Mouse (Mus musculus) CD4-positive, CD25-positive, alpha-beta regulatory T cell, adult 4 months (primary cell): ENCODE results near the gene Kctd7. TPM values are rescaled to one million over a fixed set of nuclear protein-coding genes. Genes with fewer than 3 reads are reported as not detected.
A peak's percentile ranks its signal among the peaks of the same experiment; 100 is the strongest.

Experiments
- ATAC-seq: one replicate; pipeline ENCODE4 v1.8.0; 2017
- polyA plus RNA-seq, 2 experiments: library from polyadenylated mRNA; unstranded; fragments of 100-300 nt; shearing (Covaris generic); gene quantifications; one replicate each; pipeline ENCODE4 v1.2.1; 2017

The Kctd7 gene
- polyA plus RNA-seq, result 1 to 10 TPM; 2.2 to 2.8 TPM

GRCm38 (mm10) chr5:130144334-130145312 is at the start of gene Kctd7:
TSS of gene Kctd7 (plus strand) at chr5:130144861.
- peak; percentile 89 for ATAC-seq

GRCm38 (mm10) chr5:130096754-130097153 is 47.9 kb upstream of the Kctd7 start:
- ATAC-seq, result no peak

GRCm38 (mm10) chr5:130097837-130098236 is 46.8 kb upstream of the Kctd7 start:
- no peak for ATAC-seq

- no peak for ATAC-seq
Observed at GRCm38 (mm10) chr5:130101724-130102123, 42.9 kb upstream of the Kctd7 start.

GRCm38 (mm10) chr5:130109348-130109747 is 35.3 kb upstream of the Kctd7 start:
- no peak for ATAC-seq

- ATAC-seq, result no peak
Observed at GRCm38 (mm10) chr5:130110632-130111464, 33.8 kb upstream of the Kctd7 start.

- no peak for ATAC-seq
Observed at GRCm38 (mm10) chr5:130112653-130113052, 32.0 kb upstream of the Kctd7 start.

- ATAC-seq, result no peak
Observed at GRCm38 (mm10) chr5:130116116-130116515, 28.5 kb upstream of the Kctd7 start.

- ATAC-seq, result no peak
Observed at GRCm38 (mm10) chr5:130116857-130117256, 27.8 kb upstream of the Kctd7 start.

- no peak for ATAC-seq
Observed at GRCm38 (mm10) chr5:130117932-130118331, 26.7 kb upstream of the Kctd7 start.

GRCm38 (mm10) chr5:130119236-130119635 is 25.4 kb upstream of the Kctd7 start:
- ATAC-seq, result no peak

GRCm38 (mm10) chr5:130120070-130120736 is 24.5 kb upstream of the Kctd7 start:
- no peak for ATAC-seq

- no peak for ATAC-seq
Observed at GRCm38 (mm10) chr5:130120904-130121303, 23.8 kb upstream of the Kctd7 start.

GRCm38 (mm10) chr5:130122355-130122754 is 22.3 kb upstream of the Kctd7 start:
- no peak for ATAC-seq

GRCm38 (mm10) chr5:130124271-130124670 is 20.4 kb upstream of the Kctd7 start:
- no peak for ATAC-seq

- no peak for ATAC-seq
Observed at GRCm38 (mm10) chr5:130128686-130129523, 15.8 kb upstream of the Kctd7 start.

GRCm38 (mm10) chr5:130129524-130129793 is 15.2 kb upstream of the Kctd7 start:
- peak; percentile 68 for ATAC-seq

- no peak for ATAC-seq
Observed at GRCm38 (mm10) chr5:130136597-130136996, 8.1 kb upstream of the Kctd7 start.

- peak; percentile 24 for ATAC-seq
Observed at GRCm38 (mm10) chr5:130139393-130139792, 5.3 kb upstream of the Kctd7 start.

GRCm38 (mm10) chr5:130141138-130141537 is 3.5 kb upstream of the Kctd7 start:
- no peak for ATAC-seq

GRCm38 (mm10) chr5:130142041-130142440 is 2.6 kb upstream of the Kctd7 start:
- no peak for ATAC-seq

GRCm38 (mm10) chr5:130143101-130143500 is 1.6 kb upstream of the Kctd7 start:
- no peak for ATAC-seq
